Mouse (Mus musculus) gastrocnemius, adult 18-20 months (tissue): ENCODE results near the gene Slc27a5. TPM values are rescaled to one million over a fixed set of nuclear protein-coding genes. Genes with fewer than 3 reads are reported as not detected.

Experiments used
- DNase-seq: peaks from one replicate; pipeline ENCODE4 v3.0.0; 2021; ENCODE audit warnings: low spot score
- total RNA-seq, 2 experiments: library from RNA; stranded (reverse); gene quantifications; 2 replicates each; pipeline ENCODE4 v1.2.3; 2021

Slc27a5 gene
- total RNA-seq, 2 experiments from 2014 or later, result 0.28 TPM; not detected in 1

DNA sequence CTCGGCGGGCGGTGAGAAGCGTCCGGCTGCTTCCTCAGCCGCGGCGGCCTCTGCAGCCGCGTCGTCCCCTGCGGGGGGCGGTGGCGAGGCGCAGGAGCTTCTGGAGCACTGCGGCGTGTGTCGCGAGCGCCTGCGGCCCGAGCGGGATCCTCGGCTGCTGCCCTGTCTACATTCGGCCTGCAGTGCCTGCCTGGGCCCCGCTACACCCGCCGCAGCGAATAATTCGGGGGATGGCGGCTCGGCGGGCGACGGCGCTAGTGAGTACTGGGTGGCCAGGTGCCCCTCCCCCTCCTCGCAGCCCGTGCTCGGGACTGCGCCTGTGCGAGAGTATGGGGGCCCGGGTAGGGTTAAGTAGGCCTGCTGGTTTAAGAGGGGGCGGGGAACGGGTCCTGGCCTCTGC is 26.8 kb upstream of the Slc27a5 start:
- peak; percentile 52 for DNase-seq

GRCm38 (mm10) chr7:13023928-13024731 is 26.1 kb upstream of the Slc27a5 start:
- DNase-seq, result peak; percentile 92

DNA sequence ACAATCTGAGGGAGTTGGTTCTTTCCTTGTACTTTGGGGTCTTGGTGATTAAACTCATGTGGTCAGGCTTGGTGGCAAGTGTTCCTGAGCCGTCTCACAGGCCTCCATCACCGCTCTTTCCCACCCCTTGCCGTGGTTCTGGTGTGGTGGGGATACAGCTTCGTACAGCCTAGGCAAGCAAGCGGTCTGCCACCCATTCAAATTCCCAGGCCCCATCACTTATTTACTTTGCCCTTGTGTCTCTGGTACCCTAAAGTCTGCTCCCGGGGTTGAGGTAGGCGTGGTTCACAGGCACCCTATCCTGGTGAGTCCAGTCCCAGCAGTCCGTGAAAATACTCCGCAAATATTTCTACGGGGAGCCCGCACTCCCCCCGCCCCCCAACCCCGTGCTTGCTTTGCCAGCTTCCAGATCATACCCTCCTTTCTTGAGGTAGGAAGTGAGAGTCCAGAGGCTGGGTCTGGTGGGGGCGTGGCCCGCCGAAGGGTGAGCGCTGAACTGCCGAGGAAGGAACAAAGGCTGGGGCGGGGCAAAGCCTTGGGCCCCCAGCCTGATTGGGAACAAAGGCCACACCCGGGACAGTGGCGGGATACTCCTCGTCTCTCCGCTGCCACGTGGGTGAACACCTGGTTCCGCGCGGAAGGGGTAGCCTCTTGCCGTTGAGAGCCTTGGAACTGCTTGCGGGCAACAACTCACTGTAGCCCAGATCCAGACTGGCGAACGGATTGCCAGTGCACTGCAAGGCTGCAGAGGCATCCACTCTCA is 25.0 kb upstream of the Slc27a5 start:
- DNase-seq, result peak; percentile 40

DNA sequence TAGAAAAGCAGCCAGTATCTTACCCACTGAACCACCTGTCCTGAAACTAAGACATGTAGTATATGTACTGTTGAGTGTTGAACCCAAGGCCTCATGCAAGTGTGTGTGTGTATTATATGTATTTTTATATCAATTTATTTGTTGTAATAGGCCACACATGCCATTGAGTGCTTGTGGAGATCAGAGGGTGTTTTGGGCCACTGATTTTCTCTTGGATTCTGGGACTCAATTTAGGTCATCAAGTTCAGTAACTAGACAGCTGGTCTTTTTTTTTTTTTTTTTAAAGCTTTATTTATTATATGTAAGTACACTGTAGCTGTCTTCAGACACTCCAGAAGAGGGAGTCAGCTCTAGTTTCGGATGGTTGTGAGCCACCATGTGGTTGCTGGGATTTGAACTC is 17.2 kb upstream of the Slc27a5 start:
- no peak for DNase-seq

DNA sequence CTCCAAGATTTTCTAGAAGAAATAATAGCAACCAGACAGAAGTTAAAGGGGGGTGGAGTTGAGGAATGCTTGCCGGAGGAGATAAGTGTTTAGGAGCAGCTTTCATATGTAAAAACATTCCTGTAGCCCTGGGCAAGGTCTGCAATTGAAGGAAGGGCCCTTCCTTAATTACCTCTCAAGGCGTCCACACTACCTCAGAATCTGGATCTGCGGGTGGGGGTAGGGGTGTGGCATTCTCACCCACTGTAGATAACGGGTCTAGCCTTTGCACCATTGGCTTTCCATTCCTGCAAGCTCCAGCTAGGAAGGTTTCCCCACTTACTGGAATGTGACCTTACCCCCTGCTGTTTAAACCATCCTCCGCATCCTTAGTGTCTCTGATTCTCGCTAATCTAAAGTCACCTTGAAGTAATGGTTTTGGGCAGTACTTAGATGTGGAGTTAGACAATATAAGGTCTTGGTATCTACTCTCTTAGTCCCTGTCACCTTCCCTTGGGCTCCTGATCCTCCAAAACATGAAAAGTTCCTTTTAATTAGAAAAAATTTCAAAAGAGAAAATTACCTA is 16.4 kb upstream of the Slc27a5 start:
- no peak for DNase-seq

GRCm38 (mm10) chr7:13013671-13014070 is 15.7 kb upstream of the Slc27a5 start:
- no peak for DNase-seq

DNA sequence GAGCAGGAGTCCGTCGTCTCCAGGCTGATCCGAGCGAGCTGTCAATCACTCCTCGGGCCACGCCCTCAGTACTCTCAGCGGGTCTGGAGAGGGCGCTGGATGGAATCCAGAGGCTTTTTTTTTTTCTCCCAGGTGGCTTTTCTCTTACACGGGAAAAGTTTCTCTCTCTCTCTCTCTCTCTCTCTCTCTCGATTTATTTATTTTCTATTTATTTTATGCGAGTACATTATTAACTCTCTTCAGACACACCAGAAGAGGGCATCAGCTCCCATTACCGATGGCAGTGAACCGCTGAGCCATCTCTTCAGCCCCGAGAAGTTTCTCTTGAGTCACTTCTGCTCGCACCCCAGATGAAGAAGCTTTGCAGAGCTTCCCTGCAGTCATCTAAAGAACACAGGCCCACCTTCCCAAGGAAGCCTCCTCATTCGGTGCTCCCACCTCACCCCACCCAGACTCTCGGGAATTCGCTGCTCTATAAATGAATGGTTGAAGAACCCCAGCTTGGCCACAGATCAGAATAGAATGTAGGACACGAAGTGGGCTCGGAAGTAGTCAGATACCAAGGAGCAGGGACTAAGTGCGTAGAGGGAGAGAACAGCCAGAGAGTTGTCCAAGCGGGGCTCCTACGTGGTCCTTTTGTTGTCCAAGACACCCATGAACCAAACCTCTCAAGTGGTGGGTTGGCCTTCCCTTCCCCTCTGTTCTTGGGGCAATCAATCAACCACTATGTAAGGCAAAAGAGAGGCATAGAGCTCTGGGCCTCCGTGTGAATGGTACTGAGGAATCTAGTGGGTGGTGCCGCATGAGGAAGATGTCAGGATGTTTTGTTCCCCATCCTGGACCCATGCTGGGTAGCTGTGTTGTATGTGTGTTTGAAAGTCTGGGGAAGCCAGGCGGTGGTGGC is 12.3 kb upstream of the Slc27a5 start, which contains the start of gene Zbtb45:
Gene Zbtb45 (minus strand): TSS at position 30 of the 904 bp plus-strand sequence.
- DNase-seq, result no peak

DNA sequence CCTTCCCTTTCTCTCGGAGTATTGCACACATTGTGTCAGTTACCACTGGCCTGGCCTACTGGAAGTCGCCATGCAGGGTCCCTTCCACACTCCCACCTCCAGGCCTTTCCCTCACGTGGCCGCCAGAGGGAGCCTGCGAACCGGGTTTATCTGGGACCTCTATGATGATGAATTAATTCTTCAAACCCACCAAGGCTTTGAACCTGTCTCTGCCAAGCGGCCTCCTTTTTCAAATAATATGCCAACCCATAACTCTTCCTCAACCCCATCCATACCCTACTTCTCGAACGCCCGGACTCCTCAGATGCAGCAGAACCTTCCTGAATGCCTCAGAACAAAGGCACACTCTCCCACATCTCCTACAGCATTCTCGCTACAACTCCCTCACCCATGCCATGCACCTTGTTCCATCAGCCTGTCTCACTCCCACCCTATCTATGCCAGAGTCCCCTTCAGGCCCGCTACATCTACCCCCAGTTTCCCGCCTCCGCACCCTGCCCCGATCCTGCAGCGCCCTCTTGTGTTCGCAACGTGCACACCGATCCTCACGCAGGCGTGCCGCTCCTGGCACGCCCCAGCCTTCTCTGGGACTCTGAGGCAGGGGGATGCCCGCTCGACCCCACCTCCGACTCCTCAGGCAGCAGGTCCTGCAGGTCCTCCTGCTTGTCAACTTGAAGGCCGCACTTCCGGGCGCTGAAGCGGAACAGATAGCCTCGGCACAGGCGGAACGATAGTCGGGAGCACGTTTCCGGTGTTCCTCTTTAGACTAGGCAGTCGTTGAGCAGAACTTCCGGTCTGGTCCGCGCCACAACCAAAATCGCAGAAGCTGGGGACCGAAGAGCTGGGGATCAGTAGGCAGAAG is 11.4 kb upstream of the Slc27a5 start:
- peak; percentile 93 for DNase-seq

GRCm38 (mm10) chr7:13007341-13008092 is 9.5 kb upstream of the Slc27a5 start:
- DNase-seq, result no peak

GRCm38 (mm10) chr7:13006531-13006930 is 8.5 kb upstream of the Slc27a5 start:
- no peak for DNase-seq

DNA sequence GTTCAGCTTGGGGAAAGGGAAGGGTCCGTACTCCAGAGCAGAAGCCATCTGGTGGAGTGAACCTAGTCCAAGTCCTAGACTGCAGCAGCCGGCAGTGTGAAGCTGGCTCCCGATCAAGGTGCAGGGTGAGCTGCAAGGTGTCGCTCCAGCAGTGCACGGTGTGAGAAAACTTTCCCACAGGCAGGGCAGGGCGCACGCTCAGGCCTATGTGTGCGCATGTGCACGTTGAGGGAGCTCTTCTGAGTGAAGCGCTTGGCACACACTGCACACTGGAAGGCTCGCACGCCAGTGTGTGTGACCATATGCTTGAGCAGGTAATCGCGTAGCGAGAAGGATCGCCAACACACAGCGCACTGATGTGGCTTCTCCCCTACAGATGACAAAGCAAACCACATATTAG is 8.0 kb upstream of the Slc27a5 start:
- DNase-seq, result no peak

DNA sequence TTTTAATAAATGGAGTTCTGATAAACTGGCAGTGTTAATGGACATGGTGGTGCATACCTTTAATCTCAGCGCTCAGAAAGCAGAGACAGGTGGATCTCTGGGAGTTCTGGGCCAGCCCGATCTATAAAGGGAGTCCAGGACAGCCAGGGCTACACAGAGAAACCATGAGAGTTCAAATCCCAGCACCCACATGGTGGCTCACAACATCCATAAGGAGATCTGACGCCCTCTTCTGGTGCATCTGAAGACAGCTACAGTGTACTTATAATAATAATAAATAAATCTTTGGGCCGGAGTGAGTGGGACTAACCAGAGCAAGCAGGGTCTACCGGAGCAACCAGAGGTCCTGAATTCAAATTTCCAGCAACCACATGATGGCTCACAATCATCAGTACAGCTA is 5.4 kb upstream of the Slc27a5 start:
- DNase-seq, result no peak

DNA sequence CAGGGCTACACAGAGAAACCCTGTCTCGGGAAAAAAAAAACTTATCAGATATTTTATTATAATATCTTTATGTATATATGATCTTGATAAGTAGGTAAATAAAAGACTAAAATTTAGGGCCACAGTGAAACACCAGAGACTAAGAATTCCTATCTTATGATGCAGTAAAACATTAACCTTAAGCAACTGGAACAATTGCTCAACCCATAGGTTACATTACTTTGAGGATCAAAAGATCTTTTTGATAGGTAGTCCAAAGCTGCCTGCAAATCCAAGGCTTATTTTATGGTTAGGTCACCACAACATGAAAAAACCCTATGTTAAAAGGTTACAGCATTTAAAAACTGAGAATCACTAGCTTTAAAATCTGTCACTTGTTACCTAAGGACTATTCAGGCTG is 3.6 kb upstream of the Slc27a5 start:
- no peak for DNase-seq

DNA sequence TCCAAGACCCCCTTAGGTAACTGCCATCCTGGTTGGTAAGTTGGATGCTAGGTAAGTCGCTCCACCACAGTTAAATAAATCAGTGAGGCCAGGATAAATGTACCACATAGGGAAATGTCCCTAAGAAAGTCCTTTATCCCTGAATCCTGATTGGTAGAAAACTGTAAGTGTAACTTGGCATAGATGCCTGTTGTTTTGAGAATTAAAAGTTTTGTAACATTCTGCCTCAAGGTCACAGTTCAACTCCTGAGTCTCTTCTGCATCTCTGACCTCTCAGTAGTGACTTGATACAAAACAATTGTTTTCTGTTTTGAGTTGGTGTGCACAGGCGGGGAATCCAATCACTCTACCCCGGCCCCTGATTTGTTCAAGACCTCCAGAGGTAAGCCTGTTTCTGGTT is 859 bp upstream of the Slc27a5 start, which contains the start of gene Trim28:
Gene Trim28 (plus strand): TSS at position 264 of the 400 bp plus-strand sequence.
- no peak for DNase-seq

DNA sequence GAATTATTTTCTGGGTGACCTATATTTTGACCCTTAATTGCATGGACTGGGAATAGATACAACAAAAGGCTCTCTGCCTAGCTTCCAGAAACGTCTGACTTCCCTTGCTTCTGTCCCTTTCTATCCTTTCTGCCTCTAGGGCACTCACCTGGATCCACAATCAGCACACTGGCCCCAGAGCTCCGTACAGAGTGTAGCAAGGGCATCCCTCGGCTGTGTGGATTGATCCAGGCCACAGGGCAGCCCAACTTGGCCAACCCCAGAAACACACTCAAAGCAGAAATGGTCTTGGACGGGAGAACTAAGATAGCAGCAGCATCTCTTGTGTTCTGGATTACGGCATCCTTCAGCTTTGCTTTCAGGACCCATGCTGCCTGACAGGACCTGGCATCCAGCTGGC is 762 bp downstream of the Slc27a5 start:
- DNase-seq, result no peak

DNA sequence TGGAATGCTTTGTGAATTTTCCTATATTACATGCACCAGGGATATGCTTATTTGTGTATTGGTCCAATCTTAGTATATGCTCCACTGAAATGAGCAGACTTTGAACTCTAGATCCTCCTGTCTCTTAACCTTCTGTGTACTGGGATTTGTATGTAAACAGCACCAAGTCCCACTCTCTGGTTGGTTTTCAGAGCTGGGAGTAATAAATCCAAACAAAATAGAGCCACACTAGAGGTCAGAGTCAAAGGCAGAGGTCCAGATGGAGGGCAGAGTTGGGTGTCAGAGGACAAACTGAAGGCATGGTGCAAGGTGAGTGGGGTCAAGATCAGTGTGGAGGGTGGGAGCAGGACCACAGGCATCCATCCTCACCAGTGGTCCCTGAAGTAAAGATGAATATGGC is 2.1 kb downstream of the Slc27a5 start:
- no peak for DNase-seq

GRCm38 (mm10) chr7:12993148-12993547 is 4.8 kb downstream of the Slc27a5 start:
- no peak for DNase-seq

- no peak for DNase-seq
These were observed 5.8 kb downstream of the Slc27a5 start for GRCm38 (mm10) chr7:12992222-12992621.

DNA sequence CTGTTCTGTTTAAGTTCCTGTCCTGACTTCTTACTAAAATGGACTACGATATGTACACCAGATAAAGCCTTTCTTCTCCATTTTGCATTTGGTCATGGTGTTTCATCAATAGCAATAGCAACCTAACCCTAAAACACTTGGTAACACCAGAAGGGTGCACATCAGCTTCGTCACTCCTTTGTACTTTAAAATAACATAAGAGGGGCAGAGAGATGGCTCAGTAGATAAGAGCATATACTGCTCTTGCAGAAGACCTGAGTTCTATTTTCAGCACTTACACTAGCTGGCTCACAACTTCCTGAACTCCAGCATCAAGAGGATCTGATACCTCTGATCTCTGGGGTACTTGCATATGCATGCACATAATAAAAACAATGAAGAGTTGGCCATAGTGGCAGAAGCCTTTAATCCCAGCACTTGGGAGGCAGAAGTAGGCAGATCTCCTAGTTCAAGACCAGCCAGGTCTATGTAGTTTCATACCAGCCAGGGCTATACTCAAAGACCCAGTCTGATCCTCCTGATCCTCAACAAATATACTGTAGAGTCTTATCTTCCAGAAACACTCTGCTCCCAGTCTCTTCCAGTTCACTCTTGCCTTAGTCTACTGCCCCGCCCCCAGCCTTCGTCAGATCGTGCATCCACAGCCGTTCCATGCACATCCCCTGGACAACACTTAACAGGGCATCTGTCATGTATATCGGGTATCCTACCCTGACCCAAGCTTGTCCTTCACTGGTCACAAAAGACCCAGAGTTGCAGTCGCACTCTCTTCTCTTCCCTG is 10.4 kb downstream of the Slc27a5 start:
- DNase-seq, result no peak
